Mouse (Mus musculus) stomach, postnatal 0 days (tissue): ENCODE measurements around the gene Rad51ap1.

ENCODE experiments used
- CTCF ChIP-seq: IDR thresholded peaks from 2 replicates; pipeline ENCODE4 v1.5.1; 2016; ENCODE audit warnings: antibody characterized with exemption, low read depth, mild to moderate bottlenecking, moderate library complexity
- EP300 ChIP-seq: optimal IDR thresholded peaks from 2 replicates; pipeline ENCODE3; 2016; ENCODE audit warnings: antibody characterized with exemption

DNA sequence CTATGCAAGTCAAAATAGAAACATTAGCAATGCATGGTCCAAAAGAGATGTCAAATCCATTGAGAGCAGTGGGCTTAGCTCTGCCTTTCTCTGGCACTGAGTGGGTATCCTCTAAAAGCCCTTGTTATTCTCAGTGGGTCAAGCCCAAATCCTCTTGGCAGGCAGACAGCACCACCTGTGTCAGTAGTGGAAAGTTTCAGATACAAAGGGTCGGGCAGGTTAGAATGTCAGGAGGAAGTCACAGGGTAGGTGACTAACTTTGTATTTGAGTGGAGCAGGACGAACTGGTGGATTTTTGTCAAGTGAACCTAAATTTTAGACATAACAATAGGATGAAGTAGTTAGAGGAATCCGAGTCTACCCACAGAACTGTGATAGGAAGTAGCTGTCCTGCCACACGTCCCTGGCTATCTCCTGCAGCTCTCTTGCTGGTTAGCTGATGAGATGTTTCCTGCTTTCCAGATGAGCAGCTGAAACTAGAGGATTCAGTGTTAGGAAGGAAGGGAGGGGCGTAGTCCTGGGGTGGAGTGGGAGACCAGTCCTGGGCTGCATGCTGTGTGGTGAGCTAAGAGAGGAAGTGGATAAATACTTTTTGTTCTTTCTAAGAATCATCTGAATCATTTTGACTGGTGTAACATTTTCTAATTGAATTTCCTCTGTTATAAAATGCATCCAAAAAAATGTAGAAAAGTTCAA, 42.3 kb upstream of the Rad51ap1 start:
- TF ChIP-seq CTCF: no peak
- TF ChIP-seq EP300: no peak
